Mouse (Mus musculus): Measurements from ENCODE around the gene Nek3. TPM values are rescaled to one million over a fixed set of nuclear protein-coding genes. Genes with fewer than 3 reads are reported as not detected.

Gene Nek3
- total and polyA plus RNA-seq, 3 experiments, result 1.4 to 14.9 (median 5.7) TPM

GRCm38 (mm10) chr8:22089226-22089625 is 77.0 kb downstream of the Nek3 start:
- ATAC-seq (ENCODE audit: extremely low read depth, insufficient number of reproducible peaks, low FRiP score, poor library complexity, severe bottlenecking) (no peak), DNase-seq (ENCODE audit: low spot score) (no peak)
- no peaks in the 10 kb centered on the region for H3K4me1 ChIP-seq (ENCODE audit: insufficient read depth, low read depth, low read length)
- peaks cover 21% of the 10 kb centered on the region for H3K27me3 ChIP-seq (ENCODE audit: insufficient read depth, low read length)
- no peaks in the 10 kb centered on the region for H3K9me3 ChIP-seq (replicated peaks)
- no peaks in the 10 kb centered on the region for H3K36me3 ChIP-seq (replicated peaks)
- TF ChIP-seq TAL1 (conservative IDR thresholded peaks at IDR 0.05; ENCODE audit: low read depth, low read length) (no peak), CTCF (IDR thresholded peaks at IDR 0.05; ENCODE audit: low read depth, low read length) (no peak), POLR2AphosphoS5 (IDR thresholded peaks at IDR 0.05; ENCODE audit: insufficient replicate concordance, low read depth, low read length) (no peak), GATA2 (IDR thresholded peaks at IDR 0.05; ENCODE audit: borderline replicate concordance, low read depth, low read length) (no peak), GATA1 (IDR thresholded peaks at IDR 0.05; ENCODE audit: borderline replicate concordance, low read length) (no peak)
- no peak overlapping the region for H3K4me3 ChIP-seq (ENCODE audit: low read depth, low read length)

- Histone ChIP-seq H3K4me1 (ENCODE audit: insufficient read depth, low read depth, low read length) (no peaks in the 10 kb centered on the region), H3K4me3 (ENCODE audit: low read depth, low read length) (no peak overlapping the region), H3K9me3 (replicated peaks) (no peaks in the 10 kb centered on the region), H3K36me3 (replicated peaks) (no peaks in the 10 kb centered on the region), H3K27me3 (ENCODE audit: insufficient read depth, low read length) (peaks cover 6% of the 10 kb centered on the region; the same call in 1 of the 2 replicates)
- TF ChIP-seq GATA1 (IDR thresholded peaks at IDR 0.05; ENCODE audit: borderline replicate concordance, low read length), result no peak
- no peak for TF ChIP-seq CTCF (IDR thresholded peaks at IDR 0.05; ENCODE audit: low read depth, low read length)
- TF ChIP-seq GATA2 (IDR thresholded peaks at IDR 0.05; ENCODE audit: borderline replicate concordance, low read depth, low read length), result no peak
- TF ChIP-seq TAL1 (conservative IDR thresholded peaks at IDR 0.05; ENCODE audit: low read depth, low read length), result no peak
- no peak for TF ChIP-seq POLR2AphosphoS5 (IDR thresholded peaks at IDR 0.05; ENCODE audit: insufficient replicate concordance, low read depth, low read length)
- no peak for DNase-seq (ENCODE audit: low spot score)
- no peak for ATAC-seq (ENCODE audit: extremely low read depth, insufficient number of reproducible peaks, low FRiP score, poor library complexity, severe bottlenecking)
Measured at GRCm38 (mm10) chr8:22079313-22080007, 86.8 kb downstream of the Nek3 start.

Other genes starting within 250 kb of the Nek3 start
- not detected in 2 replicates for gene Defb15, start 233.7 kb downstream of the Nek3 start, total RNA-seq (2014; fragmentation: Nextera tagmentation)
- 0.71 TPM in 1 of 2 replicates, not detected in the other for gene Defb15, start 233.7 kb downstream of the Nek3 start, total RNA-seq (2017)
- not detected in 2 replicates for gene Defb15, start 233.7 kb downstream of the Nek3 start, polyA plus RNA-seq (2012)
- not detected in 2 replicates for gene Defb35, start 228.1 kb downstream of the Nek3 start, total RNA-seq (2014; fragmentation: Nextera tagmentation)
- not detected in 2 replicates for gene Defb35, start 228.1 kb downstream of the Nek3 start, total RNA-seq (2017)
- gene Defb35, start 228.1 kb downstream of the Nek3 start, polyA plus RNA-seq (2012), result not detected in 2 replicates
- gene Defb13, start 219.7 kb downstream of the Nek3 start, total RNA-seq (2014; fragmentation: Nextera tagmentation), result not detected in 2 replicates
- gene Defb13, start 219.7 kb downstream of the Nek3 start, total RNA-seq (2017), result not detected in 2 replicates
- not detected in 2 replicates for gene Defb13, start 219.7 kb downstream of the Nek3 start, polyA plus RNA-seq (2012)
- not detected in 2 replicates for gene Fam90a1a, start 207.7 kb downstream of the Nek3 start, total RNA-seq (2014; fragmentation: Nextera tagmentation)
- 0.17 TPM in 1 of 2 replicates, not detected in the other for gene Fam90a1a, start 207.7 kb downstream of the Nek3 start, total RNA-seq (2017)
- gene Fam90a1a, start 207.7 kb downstream of the Nek3 start, polyA plus RNA-seq (2012), result not detected in 2 replicates
- not detected in 2 replicates for gene Ccdc70, start 196.7 kb downstream of the Nek3 start, total RNA-seq (2014; fragmentation: Nextera tagmentation)
- gene Ccdc70, start 196.7 kb downstream of the Nek3 start, total RNA-seq (2017), result not detected in 2 replicates
- gene Ccdc70, start 196.7 kb downstream of the Nek3 start, polyA plus RNA-seq (2012), result not detected in 2 replicates
- 14.7 and 18.9 TPM in 2 replicates for gene Atp7b, start 106.1 kb downstream of the Nek3 start, total RNA-seq (2014; fragmentation: Nextera tagmentation)
- gene Atp7b, start 106.1 kb downstream of the Nek3 start, total RNA-seq (2017), result 5.9 and 6.6 TPM in 2 replicates
- 5.2 and 6.1 TPM in 2 replicates for gene Atp7b, start 106.1 kb downstream of the Nek3 start, polyA plus RNA-seq (2012)
- 24.4 and 24.7 TPM in 2 replicates for gene Alg11, start 105.7 kb downstream of the Nek3 start, total RNA-seq (2014; fragmentation: Nextera tagmentation)
- gene Alg11, start 105.7 kb downstream of the Nek3 start, total RNA-seq (2017), result 30.0 and 32.5 TPM in 2 replicates
- 0.86 TPM in 2 replicates for gene Alg11, start 105.7 kb downstream of the Nek3 start, polyA plus RNA-seq (2012)
- gene Nek5, start 41.4 kb downstream of the Nek3 start, total RNA-seq (2014; fragmentation: Nextera tagmentation), result not detected in 2 replicates
- gene Nek5, start 41.4 kb downstream of the Nek3 start, total RNA-seq (2017), result 0.16 TPM in 1 of 2 replicates, not detected in the other
- gene Nek5, start 41.4 kb downstream of the Nek3 start, polyA plus RNA-seq (2012), result not detected in 2 replicates
- 28.2 and 63.9 TPM in 2 replicates for gene Ckap2, start 19.4 kb upstream of the Nek3 start, total RNA-seq (2014; fragmentation: Nextera tagmentation)
- gene Ckap2, start 19.4 kb upstream of the Nek3 start, total RNA-seq (2017), result 40.3 and 45.4 TPM in 2 replicates
- 8.9 TPM in 2 replicates for gene Ckap2, start 19.4 kb upstream of the Nek3 start, polyA plus RNA-seq (2012)
- gene Vps36, start 26.4 kb upstream of the Nek3 start, total RNA-seq (2014; fragmentation: Nextera tagmentation), result 41.1 and 55.0 TPM in 2 replicates
- 43.2 and 43.3 TPM in 2 replicates for gene Vps36, start 26.4 kb upstream of the Nek3 start, total RNA-seq (2017)
- 7.8 and 9.7 TPM in 2 replicates for gene Vps36, start 26.4 kb upstream of the Nek3 start, polyA plus RNA-seq (2012)
- 0.73 TPM in 1 of 2 replicates, not detected in the other for gene Thsd1, start 60.9 kb upstream of the Nek3 start, total RNA-seq (2014; fragmentation: Nextera tagmentation)
- gene Thsd1, start 60.9 kb upstream of the Nek3 start, total RNA-seq (2017), result 0.06 and 0.22 TPM in 2 replicates
- 0.01 TPM in 1 of 2 replicates, not detected in the other for gene Thsd1, start 60.9 kb upstream of the Nek3 start, polyA plus RNA-seq (2012)
- gene Tpte, start 117.0 kb upstream of the Nek3 start, total RNA-seq (2014; fragmentation: Nextera tagmentation), result not detected in 2 replicates
- gene Tpte, start 117.0 kb upstream of the Nek3 start, total RNA-seq (2017), result 0.05 and 0.06 TPM in 2 replicates
- gene Tpte, start 117.0 kb upstream of the Nek3 start, polyA plus RNA-seq (2012), result not detected in 2 replicates
- 10.4 and 13.4 TPM in 2 replicates for gene Slc25a15, start 232.2 kb upstream of the Nek3 start, total RNA-seq (2014; fragmentation: Nextera tagmentation)
- gene Slc25a15, start 232.2 kb upstream of the Nek3 start, total RNA-seq (2017), result 15.5 and 18.2 TPM in 2 replicates
- gene Slc25a15, start 232.2 kb upstream of the Nek3 start, polyA plus RNA-seq (2012), result 10.7 and 11.1 TPM in 2 replicates
- gene Mrps31, start 244.9 kb upstream of the Nek3 start, total RNA-seq (2014; fragmentation: Nextera tagmentation), result 13.2 and 15.7 TPM in 2 replicates
- 30.4 and 31.1 TPM in 2 replicates for gene Mrps31, start 244.9 kb upstream of the Nek3 start, total RNA-seq (2017)
- gene Mrps31, start 244.9 kb upstream of the Nek3 start, polyA plus RNA-seq (2012), result 1.5 and 2.5 TPM in 2 replicates